Mouse (Mus musculus) lung, postnatal 0 days (tissue): Measurements from ENCODE around the gene Gm37240.

Experiments used
- CTCF ChIP-seq: IDR thresholded peaks from 2 replicates; pipeline ENCODE4 v1.5.1; 2016; ENCODE audit warnings: antibody characterized with exemption, mild to moderate bottlenecking
- EP300 ChIP-seq: IDR thresholded peaks from 2 replicates; pipeline ENCODE4 v1.6.1; 2016; ENCODE audit warnings: antibody characterized with exemption, mild to moderate bottlenecking, control low read depth

DNA sequence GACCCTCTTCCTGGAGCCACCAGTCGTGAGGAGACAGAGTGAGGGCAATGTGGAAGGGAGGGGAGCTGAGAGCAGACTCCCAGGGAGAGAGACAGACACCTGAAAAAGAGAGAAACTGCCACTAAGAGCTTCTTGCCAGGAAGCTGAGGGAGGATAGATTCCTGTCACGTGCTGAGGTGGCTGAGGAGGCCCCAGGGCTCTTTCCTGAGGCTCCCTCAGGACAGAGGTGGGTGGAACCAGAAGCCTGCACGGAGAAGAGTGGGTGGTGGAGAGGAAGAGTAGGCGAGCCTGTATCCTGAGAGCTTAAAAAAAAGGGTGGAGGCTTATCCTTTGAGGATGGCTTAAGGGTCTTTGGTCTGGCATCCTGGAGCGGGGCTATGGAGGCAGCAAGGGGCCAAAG lies 699.0 kb downstream of the Gm37240 start:
- TF ChIP-seq EP300, result no peak
- TF ChIP-seq CTCF, result no peak
